Mouse (Mus musculus) neural tube, embryonic 15.5 days (tissue): ENCODE measurements around the gene Noc2l. TPM values are rescaled to one million over a fixed set of nuclear protein-coding genes. Genes with fewer than 3 reads are reported as not detected.

ENCODE experiments used
- ATAC-seq: fragments of 200-750 bp; cut with Nextera tagmentation; 2 replicates; pipeline ENCODE4 v1.8.0; 2017; ENCODE audit warnings: mild to moderate bottlenecking, moderate TSS enrichment, moderate library complexity; ENCODE audit not compliant: low FRiP score
- H3K27ac ChIP-seq: fragments of 300-500 bp; sonication (generic); replicated peaks from 2 replicates; pipeline ENCODE4 v1.5.1; 2015; ENCODE audit warnings: mild to moderate bottlenecking, inconsistent platforms
- H3K27me3 ChIP-seq: fragments of 300-500 bp; sonication (generic); replicated peaks from 2 replicates; pipeline ENCODE4 v1.6.1; 2015; ENCODE audit warnings: inconsistent platforms
- H3K36me3 ChIP-seq: fragments of 300-500 bp; sonication (generic); 2 replicates; pipeline ENCODE4 v1.6.1; 2015; ENCODE audit warnings: inconsistent platforms
- H3K4me1 ChIP-seq: fragments of 300-500 bp; sonication (generic); 2 replicates; pipeline ENCODE4 v1.6.1; 2015; ENCODE audit warnings: inconsistent platforms
- H3K4me2 ChIP-seq: fragments of 300-500 bp; sonication (generic); 2 replicates; pipeline ENCODE4 v1.6.1; 2015; ENCODE audit warnings: inconsistent platforms, mild to moderate bottlenecking, moderate library complexity
- H3K4me3 ChIP-seq: fragments of 300-500 bp; sonication (generic); replicated peaks from 2 replicates; pipeline ENCODE4 v1.5.1; 2015; ENCODE audit warnings: mild to moderate bottlenecking, inconsistent platforms
- H3K9ac ChIP-seq: fragments of 300-500 bp; sonication (generic); replicated peaks from 2 replicates; pipeline ENCODE4 v1.6.1; 2015; ENCODE audit warnings: mild to moderate bottlenecking, inconsistent platforms
- H3K9me3 ChIP-seq: fragments of 300-500 bp; sonication (generic); replicated peaks from 2 replicates; pipeline ENCODE4 v1.6.1; 2016; ENCODE audit warnings: inconsistent platforms
- WGBS: fragments of 180-500 bp; shearing (Covaris S2); methylation state at CpG from one replicate; pipeline ENCODE4 v1.1.7; 2015; ENCODE audit warnings: mixed read lengths; 5-methylcytosine and 5-hydroxymethylcytosine counted together
- polyA plus RNA-seq: library from polyadenylated mRNA; unstranded; fragments of >200 nt; fragmentation: Nextera tagmentation; extraction: Ambion mirVana; gene quantifications from 2 replicates; pipeline ENCODE4 v1.2.1, GENCODE M21; 2015

Noc2l gene
- polyA plus RNA-seq: 50.4 and 61.6 TPM in 2 replicates

- Histone ChIP-seq H3K9ac (peak within 1 kb of the TSS; percentile 75), H3K36me3 (peaks cover 56% of the 10 kb centered on the region), H3K27ac (peak within 1 kb of the TSS; percentile 94), H3K4me1 (peaks cover 23% of the 10 kb centered on the region), H3K9me3 (no peaks in the 10 kb centered on the region), H3K4me2 (peak within 1 kb of the TSS; percentile 92), H3K27me3 (no peaks in the 10 kb centered on the region), H3K4me3 (peak within 1 kb of the TSS; percentile 73)
- ATAC-seq: peak; percentile 88
- under 1% methylated on average over 81 of the region's 90 CpGs for WGBS
Observed at GRCm38 (mm10) chr4:156235808-156236533, at the start of gene Noc2l. Noc2l (plus strand) TSS chr4:156236010.

GRCm38 (mm10) chr4:156188162-156188810, 47.5 kb upstream of the Noc2l start:
- no peaks in the 10 kb centered on the region for H3K27me3 ChIP-seq
- peaks cover 21% of the 10 kb centered on the region for H3K36me3 ChIP-seq
- H3K4me3 ChIP-seq: no peak overlapping the region
- H3K4me1 ChIP-seq: peaks cover 93% of the 10 kb centered on the region
- no peak overlapping the region for H3K9ac ChIP-seq
- 39% methylated on average over 5 of the region's 5 CpGs for WGBS
- H3K27ac ChIP-seq: peak overlapping the region; percentile 74
- no peak for ATAC-seq
- no peaks in the 10 kb centered on the region for H3K9me3 ChIP-seq
- H3K4me2 ChIP-seq: peak overlapping the region; percentile 15; the same call in 1 of the 2 replicates

- Histone ChIP-seq H3K9ac (no peak overlapping the region), H3K4me2 (peak overlapping the region; percentile 15; the same call in 1 of the 2 replicates), H3K4me1 (peaks cover 93% of the 10 kb centered on the region), H3K27ac (peak overlapping the region; percentile 74), H3K27me3 (no peaks in the 10 kb centered on the region), H3K4me3 (no peak overlapping the region), H3K36me3 (peaks cover 21% of the 10 kb centered on the region), H3K9me3 (no peaks in the 10 kb centered on the region)
- 12% methylated on average over 6 of the region's 6 CpGs for WGBS
- ATAC-seq: no peak
Observed at GRCm38 (mm10) chr4:156188811-156189323, 46.9 kb upstream of the Noc2l start.

GRCm38 (mm10) chr4:156192421-156193199, 43.2 kb upstream of the Noc2l start:
- peak overlapping the region; percentile 34 for H3K27ac ChIP-seq
- peaks cover 21% of the 10 kb centered on the region for H3K36me3 ChIP-seq
- 49% methylated on average over 8 of the region's 8 CpGs for WGBS
- no peaks in the 10 kb centered on the region for H3K27me3 ChIP-seq
- peaks cover 83% of the 10 kb centered on the region for H3K4me1 ChIP-seq
- ATAC-seq: no peak
- H3K9me3 ChIP-seq: no peaks in the 10 kb centered on the region
- H3K4me2 ChIP-seq: no peak overlapping the region; the same call in 1 of the 2 replicates
- H3K9ac ChIP-seq: no peak overlapping the region
- H3K4me3 ChIP-seq: no peak overlapping the region

GRCm38 (mm10) chr4:156193200-156193590, 42.6 kb upstream of the Noc2l start:
- Histone ChIP-seq H3K27ac (peak overlapping the region; percentile 33; the same call in 1 of the 2 replicates), H3K9me3 (no peaks in the 10 kb centered on the region), H3K9ac (no peak overlapping the region), H3K36me3 (peaks cover 21% of the 10 kb centered on the region), H3K27me3 (no peaks in the 10 kb centered on the region), H3K4me3 (no peak overlapping the region), H3K4me2 (no peak overlapping the region; the same call in 1 of the 2 replicates), H3K4me1 (peaks cover 81% of the 10 kb centered on the region)
- no peak for ATAC-seq
- WGBS: 26% methylated on average over 2 of the region's 2 CpGs

GRCm38 (mm10) chr4:156193906-156194305, 41.9 kb upstream of the Noc2l start:
- no peak for ATAC-seq
- H3K27me3 ChIP-seq: no peaks in the 10 kb centered on the region
- no peak overlapping the region; the same call in 1 of the 2 replicates for H3K9ac ChIP-seq
- peaks cover 21% of the 10 kb centered on the region for H3K36me3 ChIP-seq
- no peak overlapping the region for H3K27ac ChIP-seq
- peaks cover 73% of the 10 kb centered on the region for H3K4me1 ChIP-seq
- WGBS: 71% methylated on average over 5 of the region's 5 CpGs
- no peaks in the 10 kb centered on the region for H3K9me3 ChIP-seq
- H3K4me2 ChIP-seq: peak overlapping the region; percentile 89
- no peak overlapping the region for H3K4me3 ChIP-seq

- Histone ChIP-seq H3K27ac (no peak overlapping the region), H3K9ac (no peak overlapping the region; the same call in 1 of the 2 replicates), H3K4me2 (peak overlapping the region; percentile 89), H3K27me3 (no peaks in the 10 kb centered on the region), H3K9me3 (no peaks in the 10 kb centered on the region), H3K4me1 (peaks cover 69% of the 10 kb centered on the region), H3K36me3 (peaks cover 21% of the 10 kb centered on the region), H3K4me3 (no peak overlapping the region)
- no peak for ATAC-seq
- WGBS: 34% methylated on average over 6 of the region's 6 CpGs
Observed at GRCm38 (mm10) chr4:156194346-156194745, 41.5 kb upstream of the Noc2l start.

- peaks cover 52% of the 10 kb centered on the region for H3K4me1 ChIP-seq
- 5% methylated on average over 35 of the region's 35 CpGs for WGBS
Observed at GRCm38 (mm10) chr4:156195927-156196870, 39.6 kb upstream of the Noc2l start.

GRCm38 (mm10) chr4:156197131-156197828, 38.5 kb upstream of the Noc2l start, which contains the start of gene Agrn:
Agrn (minus strand) TSS chr4:156197488.
- H3K4me1 ChIP-seq: peaks cover 47% of the 10 kb centered on the region
- peak within 1 kb of the TSS; percentile 95 for H3K27ac ChIP-seq
- peak within 1 kb of the TSS; percentile 89 for H3K4me2 ChIP-seq
- 2% methylated on average over 18 of the region's 88 CpGs for WGBS
- H3K4me3 ChIP-seq: peak within 1 kb of the TSS; percentile 81
- H3K27me3 ChIP-seq: no peaks in the 10 kb centered on the region; the same call in 1 of the 2 replicates
- no peaks in the 10 kb centered on the region for H3K9me3 ChIP-seq
- peak; percentile 84 for ATAC-seq
- peak within 1 kb of the TSS; percentile 94 for H3K9ac ChIP-seq
- no peaks in the 10 kb centered on the region; the same call in 1 of the 2 replicates for H3K36me3 ChIP-seq

More at GRCm38 (mm10) chr4:156195927-156196870, 39.6 kb upstream of the Noc2l start:
- peak overlapping the region; percentile 94 for H3K9ac ChIP-seq
- H3K27me3 ChIP-seq: no peaks in the 10 kb centered on the region
- H3K4me3 ChIP-seq: peak overlapping the region; percentile 81
- no peaks in the 10 kb centered on the region for H3K9me3 ChIP-seq
- H3K27ac ChIP-seq: peak overlapping the region; percentile 84
- no peak for ATAC-seq
- peaks cover 9% of the 10 kb centered on the region for H3K36me3 ChIP-seq
- H3K4me2 ChIP-seq: peak overlapping the region; percentile 89

GRCm38 (mm10) chr4:156197829-156198205, 38.0 kb upstream of the Noc2l start:
- peak overlapping the region; percentile 62 for H3K9ac ChIP-seq
- peak overlapping the region; percentile 95 for H3K27ac ChIP-seq
- H3K36me3 ChIP-seq: no peaks in the 10 kb centered on the region
- 0% methylated on average over 24 of the region's 26 CpGs for WGBS
- peak overlapping the region; percentile 81 for H3K4me3 ChIP-seq
- H3K9me3 ChIP-seq: no peaks in the 10 kb centered on the region
- peaks cover 47% of the 10 kb centered on the region for H3K4me1 ChIP-seq
- peak; percentile 92 for ATAC-seq
- H3K27me3 ChIP-seq: no peaks in the 10 kb centered on the region; the same call in 1 of the 2 replicates
- peak overlapping the region; percentile 89 for H3K4me2 ChIP-seq
